Mouse (Mus musculus) kidney, postnatal 0 days (tissue): ENCODE results near the gene Adamts18. TPM values are rescaled to one million over a fixed set of nuclear protein-coding genes. Genes with fewer than 3 reads are reported as not detected.

ENCODE experiments used
- ATAC-seq: fragments of 200-750 bp; cut with Nextera tagmentation; replicated peaks from 2 replicates; pipeline ENCODE4 v1.8.0; 2017; ENCODE audit warnings: low read depth, moderate number of reproducible peaks, moderate TSS enrichment, moderate library complexity; ENCODE audit not compliant: low FRiP score
- DNase-seq: peaks from one replicate; pipeline ENCODE4 v3.0.0-alpha.2; 2016; ENCODE audit warnings: low spot score
- H3K27ac ChIP-seq: fragments of 300-500 bp; sonication (generic); 2 replicates; pipeline ENCODE4 v1.5.1; 2014; ENCODE audit warnings: mild to moderate bottlenecking
- H3K27me3 ChIP-seq: fragments of 300-500 bp; sonication (generic); 2 replicates; pipeline ENCODE4 v1.6.1; 2014; ENCODE audit warnings: low read length, mixed read lengths; ENCODE audit not compliant: insufficient read depth
- H3K36me3 ChIP-seq: fragments of 300-500 bp; sonication (generic); 2 replicates; pipeline ENCODE4 v1.6.1; 2014; ENCODE audit warnings: low read length, mixed read lengths; ENCODE audit not compliant: insufficient read depth
- H3K4me1 ChIP-seq: fragments of 300-500 bp; sonication (generic); replicated peaks from 2 replicates; pipeline ENCODE4 v1.6.1; 2014; ENCODE audit warnings: antibody characterized with exemption, low read length, mixed read lengths; ENCODE audit not compliant: insufficient read depth
- H3K4me2 ChIP-seq: fragments of 300-500 bp; sonication (generic); 2 replicates; pipeline ENCODE4 v1.6.1; 2014; ENCODE audit warnings: mild to moderate bottlenecking, low read length, moderate library complexity, mixed read lengths
- H3K4me3 ChIP-seq: fragments of 300-500 bp; sonication (generic); replicated peaks from 2 replicates; pipeline ENCODE4 v1.5.1; 2014; ENCODE audit warnings: low read depth, low read length
- H3K9ac ChIP-seq: fragments of 300-500 bp; sonication (generic); 2 replicates; pipeline ENCODE4 v1.6.1; 2014; ENCODE audit warnings: low read depth, low read length
- H3K9me3 ChIP-seq: fragments of 300-500 bp; sonication (generic); replicated peaks from 2 replicates; pipeline ENCODE4 v1.6.1; 2016; ENCODE audit warnings: low read length, inconsistent platforms, mixed read lengths
- CTCF ChIP-seq: IDR thresholded peaks from 2 replicates; pipeline ENCODE4 v1.5.1; 2016; ENCODE audit warnings: antibody characterized with exemption, low read depth, mild to moderate bottlenecking, moderate library complexity
- WGBS: fragments of 180-500 bp; shearing (Covaris S2); extraction: QIAGEN DNeasy Blood & Tissue Kit; methylation state at CpG from one replicate; pipeline ENCODE4 v1.1.7; 2014; 5-methylcytosine and 5-hydroxymethylcytosine counted together
- polyA plus RNA-seq: library from polyadenylated mRNA; unstranded; fragments of >200 nt; fragmentation: Nextera tagmentation; extraction: Ambion mirVana; gene quantifications from 2 replicates; pipeline ENCODE4 v1.2.1, GENCODE M21; 2015

Adamts18 gene
- polyA plus RNA-seq, 1 experiment from 2014 or later = 1.6 TPM

GRCm38 (mm10) chr8:113775361-113775760, 73.2 kb downstream of the Adamts18 start:
- Histone ChIP-seq H3K4me3 (no peak overlapping the region), H3K4me1 (no peaks in the 10 kb centered on the region), H3K27me3 (no peaks in the 10 kb centered on the region), H3K27ac (no peak overlapping the region), H3K9me3 (no peaks in the 10 kb centered on the region), H3K4me2 (no peak overlapping the region), H3K36me3 (no peaks in the 10 kb centered on the region), H3K9ac (no peak overlapping the region)
- WGBS = 86% methylated on average over 6 of the region's 6 CpGs
- TF ChIP-seq CTCF = peak; percentile 8; the same call in 1 of the 2 replicates
- DNase-seq (no peak), ATAC-seq (no peak)

- Histone ChIP-seq H3K27ac (no peak overlapping the region), H3K9ac (no peak overlapping the region), H3K4me3 (no peak overlapping the region), H3K36me3 (no peaks in the 10 kb centered on the region), H3K4me1 (0 out of 2 replicates have a peak, but pooled peaks cover under 1% of the 10 kb centered on the region), H3K9me3 (no peaks in the 10 kb centered on the region), H3K27me3 (no peaks in the 10 kb centered on the region), H3K4me2 (no peak overlapping the region)
- DNase-seq = peak; percentile 8
- WGBS = 76% methylated on average over 8 of the region's 8 CpGs
- TF ChIP-seq CTCF = no peak
- ATAC-seq = no peak
Observed at GRCm38 (mm10) chr8:113768861-113769410, 79.6 kb downstream of the Adamts18 start.

GRCm38 (mm10) chr8:113765121-113765520, 83.4 kb downstream of the Adamts18 start:
- ATAC-seq (no peak), DNase-seq (no peak)
- Histone ChIP-seq H3K36me3 (no peaks in the 10 kb centered on the region), H3K4me3 (no peak overlapping the region), H3K4me2 (no peak overlapping the region), H3K4me1 (0 out of 2 replicates have a peak, but pooled peaks cover 4% of the 10 kb centered on the region), H3K27me3 (no peaks in the 10 kb centered on the region), H3K9ac (no peak overlapping the region), H3K27ac (no peak overlapping the region), H3K9me3 (no peaks in the 10 kb centered on the region)
- 73% methylated on average over 4 of the region's 4 CpGs for WGBS
- TF ChIP-seq CTCF = no peak

GRCm38 (mm10) chr8:113763592-113764355, 84.8 kb downstream of the Adamts18 start:
- H3K27ac ChIP-seq = no peak overlapping the region
- 0 out of 2 replicates have a peak, but pooled peaks cover 4% of the 10 kb centered on the region for H3K4me1 ChIP-seq
- H3K4me3 ChIP-seq = no peak overlapping the region
- no peaks in the 10 kb centered on the region for H3K36me3 ChIP-seq
- no peak overlapping the region for H3K4me2 ChIP-seq
- DNase-seq (no peak), ATAC-seq (no peak)
- TF ChIP-seq CTCF = no peak
- 44% methylated on average over 10 of the region's 10 CpGs for WGBS
- H3K9me3 ChIP-seq = no peaks in the 10 kb centered on the region
- H3K27me3 ChIP-seq = no peaks in the 10 kb centered on the region
- H3K9ac ChIP-seq = no peak overlapping the region

- Histone ChIP-seq H3K4me2 (no peak overlapping the region), H3K9ac (no peak overlapping the region), H3K27ac (no peak overlapping the region), H3K4me1 (0 out of 2 replicates have a peak, but pooled peaks cover 4% of the 10 kb centered on the region), H3K36me3 (no peaks in the 10 kb centered on the region), H3K27me3 (no peaks in the 10 kb centered on the region), H3K4me3 (no peak overlapping the region), H3K9me3 (no peaks in the 10 kb centered on the region)
- ATAC-seq (no peak), DNase-seq (no peak)
- WGBS = 47% methylated on average over 6 of the region's 6 CpGs
- no peak for TF ChIP-seq CTCF
Observed at GRCm38 (mm10) chr8:113762101-113762500, 86.4 kb downstream of the Adamts18 start.

GRCm38 (mm10) chr8:113755866-113756265, 92.7 kb downstream of the Adamts18 start:
- Histone ChIP-seq H3K4me3 (no peak overlapping the region), H3K4me1 (no peaks in the 10 kb centered on the region), H3K27me3 (no peaks in the 10 kb centered on the region), H3K27ac (no peak overlapping the region), H3K4me2 (no peak overlapping the region), H3K9me3 (no peaks in the 10 kb centered on the region), H3K36me3 (no peaks in the 10 kb centered on the region), H3K9ac (no peak overlapping the region)
- DNase-seq = peak; percentile 66
- ATAC-seq = no peak
- WGBS = 18% methylated on average over 5 of the region's 5 CpGs
- no peak for TF ChIP-seq CTCF
